Mouse (Mus musculus) E14TG2a.4 (cell line): ENCODE results near the gene Aspscr1.

Experiments used
- H3K27me3 ChIP-seq: 2 replicates; pipeline ENCODE4 v1.6.1; 2014; ENCODE audit warnings: low read length, control low read depth; ENCODE audit not compliant: insufficient read depth
- H3K36me3 ChIP-seq: 2 replicates; pipeline ENCODE4 v1.6.1; 2014; ENCODE audit warnings: low read length, control low read depth; ENCODE audit not compliant: insufficient read depth
- H3K4me1 ChIP-seq: replicated peaks from 2 replicates; pipeline ENCODE4 v1.6.1; 2014; ENCODE audit warnings: low read depth, low read length, control low read depth
- H3K4me3 ChIP-seq: replicated peaks from 2 replicates; pipeline ENCODE4 v1.5.1; 2014; ENCODE audit warnings: mild to moderate bottlenecking, low read length
- H3K9me3 ChIP-seq: 2 replicates; pipeline ENCODE4 v1.6.1; 2014; ENCODE audit warnings: low read length, control low read depth
- CTCF ChIP-seq: conservative IDR thresholded peaks from 2 replicates; pipeline ENCODE4 v1.5.1; 2014; ENCODE audit warnings: low read length
- NANOG ChIP-seq: IDR thresholded peaks from 2 replicates; pipeline ENCODE4 v1.6.1; 2014; ENCODE audit warnings: borderline replicate concordance, low read length, mixed read lengths
- POU5F1 ChIP-seq: IDR thresholded peaks from 2 replicates; pipeline ENCODE4 v1.6.1; 2014; ENCODE audit warnings: low read length, borderline replicate concordance

Gene Aspscr1

GRCm38 (mm10) chr11:120628601-120629340, 44.0 kb upstream of the Aspscr1 start:
- H3K27me3 ChIP-seq: no peaks in the 10 kb centered on the region
- H3K4me1 ChIP-seq: peaks cover 82% of the 10 kb centered on the region
- H3K4me3 ChIP-seq: peak overlapping the region; percentile 95
- no peak for TF ChIP-seq POU5F1
- no peak for TF ChIP-seq NANOG
- TF ChIP-seq CTCF: no peak
- peaks cover 57% of the 10 kb centered on the region for H3K36me3 ChIP-seq
- no peaks in the 10 kb centered on the region for H3K9me3 ChIP-seq

GRCm38 (mm10) chr11:120629341-120629730, 43.4 kb upstream of the Aspscr1 start:
- H3K9me3 ChIP-seq: no peaks in the 10 kb centered on the region
- peaks cover 82% of the 10 kb centered on the region for H3K4me1 ChIP-seq
- H3K27me3 ChIP-seq: no peaks in the 10 kb centered on the region
- no peak for TF ChIP-seq POU5F1
- TF ChIP-seq CTCF: no peak
- no peak for TF ChIP-seq NANOG
- H3K4me3 ChIP-seq: peak overlapping the region; percentile 95
- peaks cover 57% of the 10 kb centered on the region for H3K36me3 ChIP-seq

- no peaks in the 10 kb centered on the region for H3K27me3 ChIP-seq
- H3K36me3 ChIP-seq: peaks cover 57% of the 10 kb centered on the region
Observed at GRCm38 (mm10) chr11:120629911-120630310, 42.9 kb upstream of the Aspscr1 start.

GRCm38 (mm10) chr11:120630401-120630871, 42.3 kb upstream of the Aspscr1 start:
- TF ChIP-seq CTCF (no peak), NANOG (no peak), POU5F1 (no peak)
- Histone ChIP-seq H3K36me3 (peaks cover 54% of the 10 kb centered on the region), H3K4me3 (peak overlapping the region; percentile 95), H3K9me3 (no peaks in the 10 kb centered on the region), H3K4me1 (peaks cover 88% of the 10 kb centered on the region), H3K27me3 (no peaks in the 10 kb centered on the region)

More at GRCm38 (mm10) chr11:120629911-120630310, 42.9 kb upstream of the Aspscr1 start:
- TF ChIP-seq CTCF (no peak), POU5F1 (no peak), NANOG (no peak)
- peak overlapping the region; percentile 95 for H3K4me3 ChIP-seq
- H3K4me1 ChIP-seq: peaks cover 88% of the 10 kb centered on the region
- H3K9me3 ChIP-seq: no peaks in the 10 kb centered on the region

- H3K4me1 ChIP-seq: peaks cover 88% of the 10 kb centered on the region
- peaks cover 53% of the 10 kb centered on the region for H3K36me3 ChIP-seq
- TF ChIP-seq NANOG: no peak
- TF ChIP-seq POU5F1: no peak
- TF ChIP-seq CTCF: no peak
- no peaks in the 10 kb centered on the region for H3K9me3 ChIP-seq
- peak overlapping the region; percentile 95 for H3K4me3 ChIP-seq
- no peaks in the 10 kb centered on the region for H3K27me3 ChIP-seq
Observed at GRCm38 (mm10) chr11:120630881-120631725, 41.7 kb upstream of the Aspscr1 start.

- TF ChIP-seq CTCF (no peak), NANOG (no peak), POU5F1 (no peak)
- Histone ChIP-seq H3K4me1 (peaks cover 88% of the 10 kb centered on the region), H3K9me3 (no peaks in the 10 kb centered on the region), H3K4me3 (peak overlapping the region; percentile 95), H3K36me3 (peaks cover 53% of the 10 kb centered on the region), H3K27me3 (no peaks in the 10 kb centered on the region)
Observed at GRCm38 (mm10) chr11:120631726-120632448, 40.9 kb upstream of the Aspscr1 start.

GRCm38 (mm10) chr11:120632559-120633519, 39.9 kb upstream of the Aspscr1 start:
- TF ChIP-seq CTCF (no peak), POU5F1 (no peak), NANOG (no peak)
- H3K27me3 ChIP-seq: no peaks in the 10 kb centered on the region
- peak overlapping the region; percentile 95 for H3K4me3 ChIP-seq
- peaks cover 51% of the 10 kb centered on the region for H3K36me3 ChIP-seq
- H3K9me3 ChIP-seq: no peaks in the 10 kb centered on the region
- H3K4me1 ChIP-seq: peaks cover 86% of the 10 kb centered on the region
